Mouse (Mus musculus) forebrain, embryonic 14.5 days (tissue): ENCODE measurements at regions not wholly inside any gene's neighbourhood (a gene's known extent, or its start where the extent isn't known, plus 50 kb on each side); places are given as distances from the start of the nearest gene placed in this dataset.

Experiments
- ATAC-seq: fragments of 200-750 bp; cut with Nextera tagmentation; 2 replicates; pipeline ENCODE4 v1.8.0; 2017; ENCODE audit warnings: mild to moderate bottlenecking, moderate library complexity
- DNase-seq: peaks from one replicate; pipeline ENCODE4 v3.0.0-alpha.2; 2015; ENCODE audit warnings: low spot score
- H3K27ac ChIP-seq: fragments of 300-500 bp; sonication (generic); 2 replicates; pipeline ENCODE4 v1.5.1; 2014; ENCODE audit warnings: low read depth, mild to moderate bottlenecking, control low read depth, low read length, moderate library complexity
- H3K27me3 ChIP-seq: fragments of 300-500 bp; sonication (generic); replicated peaks from 2 replicates; pipeline ENCODE4 v1.6.1; 2014; ENCODE audit warnings: low read length, control low read depth, mixed read lengths; ENCODE audit not compliant: control insufficient read depth, insufficient read depth
- H3K36me3 ChIP-seq: fragments of 300-500 bp; sonication (generic); 2 replicates; pipeline ENCODE4 v1.6.1; 2014; ENCODE audit warnings: low read length, control low read depth; ENCODE audit not compliant: control insufficient read depth, insufficient read depth
- H3K4me1 ChIP-seq: fragments of 300-500 bp; sonication (generic); 2 replicates; pipeline ENCODE4 v1.6.1; 2014; ENCODE audit warnings: antibody characterized with exemption, low read length, control low read depth; ENCODE audit not compliant: control insufficient read depth, insufficient read depth
- H3K4me2 ChIP-seq: fragments of 300-500 bp; sonication (generic); 2 replicates; pipeline ENCODE4 v1.6.1; 2014; ENCODE audit warnings: mild to moderate bottlenecking, control low read depth, low read length
- H3K4me3 ChIP-seq: fragments of 300-500 bp; sonication (generic); 2 replicates; pipeline ENCODE4 v1.5.1; 2014; ENCODE audit warnings: low read depth, low read length, control low read depth
- H3K9ac ChIP-seq: fragments of 300-500 bp; sonication (generic); 2 replicates; pipeline ENCODE4 v1.6.1; 2014; ENCODE audit warnings: mild to moderate bottlenecking, low read length, control low read depth, moderate library complexity
- H3K9me3 ChIP-seq: fragments of 300-500 bp; sonication (generic); replicated peaks from 2 replicates; pipeline ENCODE4 v1.6.1; 2016; ENCODE audit warnings: low read length, control low read depth, mixed read lengths; ENCODE audit not compliant: control insufficient read depth
- WGBS: fragments of 180-500 bp; shearing (Covaris S2); extraction: QIAGEN DNeasy Blood & Tissue Kit; methylation state at CpG from one replicate; pipeline ENCODE4 v1.1.7; 2014; 5-methylcytosine and 5-hydroxymethylcytosine counted together

DNA sequence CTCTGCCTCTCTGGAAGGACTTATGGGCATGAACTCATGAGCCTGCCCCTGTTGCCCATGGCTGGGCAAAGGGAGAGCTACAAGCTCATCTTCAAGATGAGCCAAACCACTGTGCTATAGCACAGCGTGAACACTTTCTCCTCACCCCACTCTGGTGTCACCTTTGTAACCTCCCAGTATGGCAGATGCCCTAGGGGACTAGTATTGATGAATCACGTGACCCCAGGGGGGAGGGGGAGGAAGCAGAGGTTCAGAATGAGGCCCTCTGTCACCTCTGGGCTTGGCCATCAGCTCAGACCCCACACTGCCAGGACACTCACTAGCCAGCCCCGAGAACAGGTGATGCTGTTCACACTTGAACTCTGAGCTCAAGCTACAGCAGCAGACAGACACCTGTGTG is 421.9 kb downstream of the Ptpru start:
- ATAC-seq (no peak), DNase-seq (no peak)
- no peaks in the 10 kb centered on the region for H3K9me3 ChIP-seq
- no peaks in the 10 kb centered on the region for H3K27me3 ChIP-seq
- no peak overlapping the region for H3K27ac ChIP-seq
- no peak overlapping the region for H3K9ac ChIP-seq
- WGBS = 67% methylated on average over 3 of the region's 3 CpGs
- no peaks in the 10 kb centered on the region for H3K36me3 ChIP-seq
- no peak overlapping the region for H3K4me2 ChIP-seq
- peaks cover 15% of the 10 kb centered on the region; the same call in 1 of the 2 replicates for H3K4me1 ChIP-seq
- no peak overlapping the region for H3K4me3 ChIP-seq

GRCm38 (mm10) chr4:131417159-131417748 is 420.8 kb downstream of the Ptpru start:
- Histone ChIP-seq H3K27ac (no peak overlapping the region), H3K9me3 (no peaks in the 10 kb centered on the region), H3K27me3 (no peaks in the 10 kb centered on the region), H3K4me1 (peaks cover 12% of the 10 kb centered on the region; the same call in 1 of the 2 replicates), H3K9ac (no peak overlapping the region), H3K4me3 (no peak overlapping the region), H3K4me2 (no peak overlapping the region), H3K36me3 (no peaks in the 10 kb centered on the region)
- DNase-seq (peak; percentile 70), ATAC-seq (no peak)
- 67% methylated on average over 14 of the region's 14 CpGs for WGBS

GRCm38 (mm10) chr4:131425311-131425710 is 412.8 kb downstream of the Ptpru start:
- ATAC-seq (no peak), DNase-seq (no peak)
- Histone ChIP-seq H3K27ac (no peak overlapping the region), H3K4me2 (no peak overlapping the region), H3K4me3 (no peak overlapping the region), H3K27me3 (no peaks in the 10 kb centered on the region), H3K4me1 (no peaks in the 10 kb centered on the region), H3K36me3 (no peaks in the 10 kb centered on the region), H3K9me3 (no peaks in the 10 kb centered on the region), H3K9ac (no peak overlapping the region)
- 59% methylated on average over 11 of the region's 11 CpGs for WGBS

GRCm38 (mm10) chr4:131427871-131428270 is 410.2 kb downstream of the Ptpru start:
- Histone ChIP-seq H3K4me2 (no peak overlapping the region), H3K4me1 (no peaks in the 10 kb centered on the region), H3K9ac (no peak overlapping the region), H3K27ac (no peak overlapping the region), H3K9me3 (no peaks in the 10 kb centered on the region), H3K27me3 (no peaks in the 10 kb centered on the region), H3K36me3 (no peaks in the 10 kb centered on the region), H3K4me3 (no peak overlapping the region)
- ATAC-seq (no peak), DNase-seq (no peak)
- WGBS = 97% methylated on average over 7 of the region's 7 CpGs

- H3K4me1 ChIP-seq = no peaks in the 10 kb centered on the region
- H3K9me3 ChIP-seq = no peaks in the 10 kb centered on the region
- no peak overlapping the region for H3K4me2 ChIP-seq
- H3K27ac ChIP-seq = no peak overlapping the region
- H3K4me3 ChIP-seq = no peak overlapping the region
- peak overlapping the region; percentile 3; the same call in 1 of the 2 replicates for H3K9ac ChIP-seq
- H3K27me3 ChIP-seq = no peaks in the 10 kb centered on the region
- DNase-seq (peak; percentile 56), ATAC-seq (no peak)
- WGBS = 58% methylated on average over 11 of the region's 11 CpGs
- H3K36me3 ChIP-seq = no peaks in the 10 kb centered on the region
Observed at GRCm38 (mm10) chr4:131429356-131429755, 408.7 kb downstream of the Ptpru start.

DNA sequence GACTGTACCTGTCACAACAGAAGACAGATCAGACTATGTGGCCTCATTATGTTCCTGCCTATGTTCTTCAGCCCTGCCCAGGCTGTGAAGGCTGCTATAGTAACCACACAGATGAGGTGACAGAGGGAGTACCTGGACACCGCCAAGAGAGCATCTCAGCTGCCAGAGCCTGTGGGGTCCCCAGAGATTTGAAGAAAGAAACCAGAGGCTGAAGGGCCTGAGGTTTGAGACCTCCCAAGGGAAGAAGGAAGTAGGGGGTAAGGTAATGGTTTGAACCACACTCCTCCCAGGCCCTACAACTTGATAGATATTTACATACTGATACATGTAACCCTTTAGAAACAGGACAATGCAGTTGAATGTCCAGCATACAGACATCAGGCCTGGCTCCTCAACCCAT is 407.7 kb downstream of the Ptpru start:
- H3K4me2 ChIP-seq = no peak overlapping the region
- no peak overlapping the region for H3K9ac ChIP-seq
- DNase-seq = no peak
- H3K9me3 ChIP-seq = no peaks in the 10 kb centered on the region
- no peak for ATAC-seq
- no peak overlapping the region for H3K27ac ChIP-seq
- no peaks in the 10 kb centered on the region for H3K4me1 ChIP-seq
- no peaks in the 10 kb centered on the region for H3K27me3 ChIP-seq
- no peak overlapping the region for H3K4me3 ChIP-seq
- WGBS = 67% methylated on average over 1 of the region's 1 CpGs
- no peaks in the 10 kb centered on the region for H3K36me3 ChIP-seq

- H3K36me3 ChIP-seq = no peaks in the 10 kb centered on the region
- DNase-seq (peak; percentile 89), ATAC-seq (peak; percentile 51)
- H3K9ac ChIP-seq = no peak overlapping the region
- no peak overlapping the region for H3K27ac ChIP-seq
- no peak overlapping the region for H3K4me3 ChIP-seq
- 4% methylated on average over 5 of the region's 5 CpGs for WGBS
- H3K4me2 ChIP-seq = no peak overlapping the region
- H3K9me3 ChIP-seq = no peaks in the 10 kb centered on the region
- H3K27me3 ChIP-seq = no peaks in the 10 kb centered on the region
- no peaks in the 10 kb centered on the region for H3K4me1 ChIP-seq
Observed at GRCm38 (mm10) chr4:131431188-131431587, 406.9 kb downstream of the Ptpru start.

DNA sequence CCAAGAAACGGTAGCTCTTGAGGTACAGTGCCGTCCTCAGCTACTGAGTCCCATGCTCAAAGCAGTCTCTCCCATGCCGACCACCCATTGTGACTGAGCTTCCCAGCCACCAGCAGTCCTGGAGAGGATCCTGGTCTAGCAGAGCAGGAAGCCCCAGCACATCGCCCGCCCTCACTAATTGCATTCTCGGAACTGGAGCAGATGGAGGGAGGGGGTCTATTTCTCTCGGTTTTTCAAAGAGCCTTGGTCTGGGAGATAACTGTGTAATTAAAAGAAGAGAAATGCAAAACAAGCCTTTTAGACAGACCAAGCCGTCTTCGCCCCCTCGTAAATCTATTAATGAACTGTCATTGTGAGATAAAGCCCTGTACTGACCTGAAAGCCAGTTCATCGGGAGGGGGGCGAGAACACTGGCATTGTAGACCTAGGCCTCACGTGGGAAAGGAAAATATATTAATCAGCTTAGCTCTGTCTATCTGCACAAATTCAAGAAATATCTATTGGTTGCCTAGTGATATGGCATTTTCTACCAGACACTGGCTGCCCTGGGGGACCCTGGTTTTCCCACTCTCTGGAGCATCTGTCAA is 405.4 kb downstream of the Ptpru start:
- ATAC-seq = peak; percentile 16; the same call in 1 of the 2 replicates
- H3K4me1 ChIP-seq = no peaks in the 10 kb centered on the region
- no peak overlapping the region for H3K4me2 ChIP-seq
- no peaks in the 10 kb centered on the region for H3K27me3 ChIP-seq
- 22% methylated on average over 13 of the region's 13 CpGs for WGBS
- no peak overlapping the region for H3K9ac ChIP-seq
- DNase-seq = peak; percentile 58
- H3K4me3 ChIP-seq = no peak overlapping the region
- no peaks in the 10 kb centered on the region for H3K36me3 ChIP-seq
- no peaks in the 10 kb centered on the region for H3K9me3 ChIP-seq
- no peak overlapping the region for H3K27ac ChIP-seq

DNA sequence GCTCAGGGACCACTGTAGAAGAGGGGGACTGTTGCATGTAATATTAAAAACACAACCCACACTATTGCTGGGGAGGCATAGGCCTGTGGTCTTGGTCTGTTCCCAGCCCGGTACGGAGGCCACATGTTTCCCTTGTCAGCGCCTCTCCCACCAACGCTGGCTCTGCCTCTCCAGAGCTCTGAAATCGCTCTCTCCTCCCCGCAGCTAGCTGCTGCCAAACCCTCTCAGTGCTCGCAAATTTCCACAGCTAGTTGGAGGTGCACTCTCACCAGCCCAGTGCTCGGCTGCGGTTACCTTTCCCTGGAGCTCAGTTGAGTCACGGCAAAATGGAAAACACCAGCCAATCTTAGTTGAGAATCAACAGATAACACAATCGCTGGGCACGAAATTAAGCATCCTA is 402.9 kb downstream of the Ptpru start:
- no peak overlapping the region for H3K27ac ChIP-seq
- no peaks in the 10 kb centered on the region for H3K27me3 ChIP-seq
- no peaks in the 10 kb centered on the region for H3K9me3 ChIP-seq
- no peak for ATAC-seq
- no peak for DNase-seq
- 86% methylated on average over 12 of the region's 12 CpGs for WGBS
- H3K36me3 ChIP-seq = no peaks in the 10 kb centered on the region
- H3K4me2 ChIP-seq = no peak overlapping the region
- no peak overlapping the region for H3K4me3 ChIP-seq
- H3K4me1 ChIP-seq = no peaks in the 10 kb centered on the region
- H3K9ac ChIP-seq = no peak overlapping the region
